Mouse (Mus musculus): ENCODE measurements around the gene Tmem127. TPM values are rescaled to one million over a fixed set of nuclear protein-coding genes. Genes with fewer than 3 reads are reported as not detected.

Tmem127 gene
- polyA plus RNA-seq (2021; fragmentation: Nextera tagmentation): 34.3 and 92.3 TPM in 2 replicates
- long read RNA-seq, experiment 1, full-length matches to known transcripts: 33 of 103 reads
- long read RNA-seq, experiment 1, partial matches to known transcripts: 60 of 103 reads
- long read RNA-seq, experiment 1, other reads (novel, unspliced or antisense): 10 of 103 reads
- long read RNA-seq, experiment 2, full-length matches to known transcripts: 6 of 43 reads
- long read RNA-seq, experiment 2, partial matches to known transcripts: 2 of 43 reads
- long read RNA-seq, experiment 2, other reads (novel, unspliced or antisense): 35 of 43 reads

GRCm38 (mm10) chr2:127247592-127248333 is at the start of gene Tmem127, which contains the start of gene Ciao1:
TSS of gene Tmem127 (plus strand) at chr2:127247908.
TSS of gene Ciao1 (minus strand) at chr2:127247816.

GRCm38 (mm10) chr2:127207547-127208451 is 39.9 kb upstream of the Tmem127 start, which contains the start of the genes 1810024B03Rik and Snrnp200:
TSS of gene 1810024B03Rik (minus strand) at chr2:127208280.
TSS of gene Snrnp200 (plus strand) at chr2:127208386.

GRCm38 (mm10) chr2:127269491-127270299 is 22.0 kb downstream of the Tmem127 start, which contains the start of gene Stard7:
TSS of gene Stard7 (plus strand) at chr2:127270218.

Other genes with a start within 250 kb of the Tmem127 start
- gene Ap4e1, start 239.2 kb upstream of the Tmem127 start, polyA plus RNA-seq (2021; fragmentation: Nextera tagmentation): 0.77 and 0.83 TPM in 2 replicates
- 53.0 and 66.4 TPM in 2 replicates for gene Blvra, start 177.2 kb upstream of the Tmem127 start, polyA plus RNA-seq (2021; fragmentation: Nextera tagmentation)
- 1.0 and 1.1 TPM in 2 replicates for gene Ncaph, start 114.0 kb upstream of the Tmem127 start, polyA plus RNA-seq (2021; fragmentation: Nextera tagmentation)
- gene Itpripl1, start 104.5 kb upstream of the Tmem127 start, polyA plus RNA-seq (2021; fragmentation: Nextera tagmentation): 4.6 and 5.6 TPM in 2 replicates
- gene 1810024B03Rik, start 39.6 kb upstream of the Tmem127 start, polyA plus RNA-seq (2021; fragmentation: Nextera tagmentation): 1.2 TPM in 2 replicates
- 19.2 and 23.1 TPM in 2 replicates for gene Snrnp200, start 39.5 kb upstream of the Tmem127 start, polyA plus RNA-seq (2021; fragmentation: Nextera tagmentation)
- 26.4 and 45.7 TPM in 2 replicates for gene Ciao1, start 92 bp upstream of the Tmem127 start, polyA plus RNA-seq (2021; fragmentation: Nextera tagmentation)
- 43.4 and 44.6 TPM in 2 replicates for gene Stard7, start 22.3 kb downstream of the Tmem127 start, polyA plus RNA-seq (2021; fragmentation: Nextera tagmentation)
- gene Dusp2, start 88.3 kb downstream of the Tmem127 start, polyA plus RNA-seq (2021; fragmentation: Nextera tagmentation): 2.4 and 2.9 TPM in 2 replicates
- gene Astl, start 90.7 kb downstream of the Tmem127 start, polyA plus RNA-seq (2021; fragmentation: Nextera tagmentation): not detected in 2 replicates
- gene Adra2b, start 115.3 kb downstream of the Tmem127 start, polyA plus RNA-seq (2021; fragmentation: Nextera tagmentation): 0.73 and 1.2 TPM in 2 replicates
- gene Gpat2, start 177.3 kb downstream of the Tmem127 start, polyA plus RNA-seq (2021; fragmentation: Nextera tagmentation): 0.08 TPM in 1 of 2 replicates, not detected in the other
- gene Fahd2a, start 196.7 kb downstream of the Tmem127 start, polyA plus RNA-seq (2021; fragmentation: Nextera tagmentation): 39.2 and 51.0 TPM in 2 replicates